Mouse (Mus musculus) heart, postnatal 10 days (tissue): Measurements from ENCODE around the gene Aldob. TPM values are rescaled to one million over a fixed set of nuclear protein-coding genes. Genes with fewer than 3 reads are reported as not detected.
"Not testable (repeated sequence)": the region's sequence is repeated elsewhere in the genome, so short reads cannot be mapped to it uniquely, and the experiment has no call there.

Experiments used
- DNase-seq, 2 experiments: peaks; one replicate each; pipeline ENCODE4 v3.0.0; 2021
- intact Hi-C: fragments of 180-260 bp; cut with DNase I; formaldehyde crosslinking; loops from one replicate; pipeline ENCODE4 v1.15.1; 2025
- total RNA-seq, 2 experiments: library from RNA; stranded (reverse); gene quantifications; 2 replicates each; pipeline ENCODE4 v1.2.3; 2021

Gene Aldob
- total RNA-seq, 2 experiments from 2014 or later = 0.22 TPM; not detected in 1

- no peak for DNase-seq
- intact Hi-C loops = no loop called here
These were observed 12.7 kb downstream of the Aldob start for GRCm38 (mm10) chr4:49536671-49537070.

- no peak for DNase-seq
- intact Hi-C loops = no loop called here
These were observed 13.6 kb downstream of the Aldob start for GRCm38 (mm10) chr4:49535675-49536294.

- no peak for DNase-seq
- intact Hi-C loops = no loop called here
These were observed 14.3 kb downstream of the Aldob start for GRCm38 (mm10) chr4:49535036-49535435.

GRCm38 (mm10) chr4:49522576-49522975 lies 26.8 kb downstream of the Aldob start:
- intact Hi-C loops = loop anchor here (5.0 kb wide), 1 partner anchor 110 kb away; the partner anchor contains the start of gene Rnf20
- DNase-seq = peak; percentile 28 to 51

GRCm38 (mm10) chr4:49521346-49521745 lies 28.0 kb downstream of the Aldob start:
- no peak for DNase-seq
- intact Hi-C loops = loop anchor here (5.0 kb wide), 1 partner anchor 111 kb away; the partner anchor contains the start of gene Rnf20

GRCm38 (mm10) chr4:49520572-49521340 lies 28.6 kb downstream of the Aldob start, which contains the start of the genes Mrpl50 and Zfp189:
TSS of gene Mrpl50 (minus strand) at chr4:49521093.
TSS of gene Zfp189 (plus strand) at chr4:49521176.
- intact Hi-C loops = loop anchor here (5.0 kb wide), 1 partner anchor 112 kb away; the partner anchor contains the start of gene Rnf20

GRCm38 (mm10) chr4:49519476-49519875 lies 29.9 kb downstream of the Aldob start:
- DNase-seq = no peak
- intact Hi-C loops = no loop called here

More at GRCm38 (mm10) chr4:49520572-49521340, 28.6 kb downstream of the Aldob start, which contains the start of the genes Mrpl50 and Zfp189:
- peak; percentile 97 for DNase-seq

- no peak for DNase-seq
- intact Hi-C loops = no loop called here
These were observed 34.9 kb downstream of the Aldob start for GRCm38 (mm10) chr4:49514441-49514840.

GRCm38 (mm10) chr4:49512636-49513035 lies 36.7 kb downstream of the Aldob start:
- no peak for DNase-seq
- intact Hi-C loops = no loop called here

GRCm38 (mm10) chr4:49510236-49510835 lies 39.0 kb downstream of the Aldob start:
- DNase-seq, intact Hi-C loops: not testable (repeated sequence)

GRCm38 (mm10) chr4:49509183-49509582 lies 40.2 kb downstream of the Aldob start:
- intact Hi-C loops = no loop called here
- DNase-seq = no peak

GRCm38 (mm10) chr4:49506386-49506785 lies 43.0 kb downstream of the Aldob start, which contains the start of gene Baat:
TSS of gene Baat (minus strand) at chr4:49506557.
- DNase-seq = no peak
- intact Hi-C loops = no loop called here

- intact Hi-C loops = no loop called here
These were observed 45.8 kb downstream of the Aldob start for GRCm38 (mm10) chr4:49503563-49503962.

More at GRCm38 (mm10) chr4:49503563-49503962, 45.8 kb downstream of the Aldob start:
- DNase-seq = no peak

Other genes starting within 250 kb of the Aldob start
- not detected for gene Acnat2, start 141.4 kb downstream of the Aldob start, total RNA-seq
- gene Acnat1, start 75.6 kb downstream of the Aldob start, total RNA-seq = not detected
- gene Baat, start 43.0 kb downstream of the Aldob start, total RNA-seq = under 1 TPM in 1 of 2 experiments, not detected in 1; 0.12 TPM
- gene Mrpl50, start 28.5 kb downstream of the Aldob start, total RNA-seq = 10 to 100 TPM; 37.3 to 41.7 TPM
- 1 to 10 TPM; 5.8 to 8.1 TPM for gene Zfp189, start 28.4 kb downstream of the Aldob start, total RNA-seq
- 10 to 100 TPM; 42.0 to 47.4 TPM for gene Tmem246, start 48.3 kb upstream of the Aldob start, total RNA-seq
- 10 to 100 TPM; 36.9 TPM for gene Rnf20, start 82.5 kb upstream of the Aldob start, total RNA-seq
- gene Ppp3r2, start 132.5 kb upstream of the Aldob start, total RNA-seq = not detected